Mouse (Mus musculus) limb, embryonic 12.5 days (tissue): ENCODE measurements around the gene Dclre1b. TPM values are rescaled to one million over a fixed set of nuclear protein-coding genes. Genes with fewer than 3 reads are reported as not detected.
"Not testable (repeated sequence)": the region's sequence is repeated elsewhere in the genome, so short reads cannot be mapped to it uniquely, and the experiment has no call there.

ENCODE experiments used
- ATAC-seq: fragments of 200-750 bp; cut with Nextera tagmentation; 2 replicates; pipeline ENCODE4 v1.8.0; 2017; ENCODE audit warnings: low read depth, moderate TSS enrichment; ENCODE audit not compliant: insufficient number of reproducible peaks, insufficient read depth, low FRiP score, low TSS enrichment
- H3K27ac ChIP-seq: fragments of 300-500 bp; sonication (generic); 2 replicates; pipeline ENCODE4 v1.5.1; 2016; ENCODE audit warnings: mild to moderate bottlenecking, moderate library complexity
- H3K27me3 ChIP-seq: fragments of 300-500 bp; sonication (generic); 2 replicates; pipeline ENCODE4 v1.6.1; 2016; ENCODE audit warnings: mild to moderate bottlenecking, moderate library complexity
- H3K36me3 ChIP-seq: fragments of 300-500 bp; sonication (generic); 2 replicates; pipeline ENCODE4 v1.6.1; 2016; ENCODE audit warnings: mild to moderate bottlenecking, moderate library complexity
- H3K4me1 ChIP-seq: fragments of 300-500 bp; sonication (generic); replicated peaks from 2 replicates; pipeline ENCODE4 v1.6.1; 2016
- H3K4me2 ChIP-seq: fragments of 300-500 bp; sonication (generic); 2 replicates; pipeline ENCODE4 v1.6.1; 2016; ENCODE audit warnings: mild to moderate bottlenecking, moderate library complexity
- H3K4me3 ChIP-seq: fragments of 300-500 bp; sonication (generic); replicated peaks from 2 replicates; pipeline ENCODE4 v1.5.1; 2016; ENCODE audit warnings: mild to moderate bottlenecking
- H3K9ac ChIP-seq: fragments of 300-500 bp; sonication (generic); replicated peaks from 2 replicates; pipeline ENCODE4 v1.6.1; 2016; ENCODE audit warnings: mild to moderate bottlenecking, moderate library complexity
- H3K9me3 ChIP-seq: fragments of 300-500 bp; sonication (generic); 2 replicates; pipeline ENCODE4 v1.6.1; 2016; ENCODE audit warnings: mild to moderate bottlenecking, moderate library complexity
- WGBS: fragments of 180-500 bp; shearing (Covaris S2); methylation state at CpG from one replicate; pipeline ENCODE4 v1.1.7; 2016; 5-methylcytosine and 5-hydroxymethylcytosine counted together
- polyA plus RNA-seq: library from polyadenylated mRNA; unstranded; fragments of >200 nt; fragmentation: Nextera tagmentation; extraction: Ambion mirVana; gene quantifications from 2 replicates; pipeline ENCODE4 v1.2.1, GENCODE M21; 2016

The Dclre1b gene
- polyA plus RNA-seq, 1 experiment from 2014 or later, result 32.5 TPM

- no peak for ATAC-seq
- 90% methylated on average over 6 of the region's 6 CpGs for WGBS
- H3K27me3 ChIP-seq, result no peaks in the 10 kb centered on the region
- H3K4me3 ChIP-seq, result no peak overlapping the region
- no peak overlapping the region for H3K27ac ChIP-seq
- H3K36me3 ChIP-seq, result no peaks in the 10 kb centered on the region
- H3K9ac ChIP-seq, result no peak overlapping the region
- H3K4me1 ChIP-seq, result no peaks in the 10 kb centered on the region
- H3K9me3 ChIP-seq, result peaks cover 6% of the 10 kb centered on the region; the same call in 1 of the 2 replicates
- H3K4me2 ChIP-seq, result no peak overlapping the region
Measured at GRCm38 (mm10) chr3:103839711-103840110, 30.5 kb upstream of the Dclre1b start.

- Histone ChIP-seq H3K27ac (no peak overlapping the region), H3K9me3 (no peaks in the 10 kb centered on the region), H3K4me2 (no peak overlapping the region), H3K4me3 (no peak overlapping the region), H3K27me3 (no peaks in the 10 kb centered on the region), H3K9ac (no peak overlapping the region), H3K36me3 (no peaks in the 10 kb centered on the region), H3K4me1 (no peaks in the 10 kb centered on the region)
- 99% methylated on average over 5 of the region's 5 CpGs for WGBS
- ATAC-seq, result no peak
Measured at GRCm38 (mm10) chr3:103836453-103836852, 27.2 kb upstream of the Dclre1b start.

- 76% methylated on average over 10 of the region's 10 CpGs for WGBS
- no peak for ATAC-seq
- Histone ChIP-seq H3K9me3 (no peaks in the 10 kb centered on the region), H3K27ac (no peak overlapping the region), H3K4me2 (no peak overlapping the region), H3K36me3 (no peaks in the 10 kb centered on the region), H3K27me3 (no peaks in the 10 kb centered on the region), H3K9ac (no peak overlapping the region), H3K4me3 (no peak overlapping the region), H3K4me1 (no peaks in the 10 kb centered on the region)
Measured at GRCm38 (mm10) chr3:103835951-103836310, 26.7 kb upstream of the Dclre1b start.

- WGBS, result 75% methylated on average over 6 of the region's 6 CpGs
- H3K4me1 ChIP-seq, result no peaks in the 10 kb centered on the region
- H3K27me3 ChIP-seq, result no peaks in the 10 kb centered on the region
- H3K4me2 ChIP-seq, result no peak overlapping the region
- no peaks in the 10 kb centered on the region for H3K36me3 ChIP-seq
- ATAC-seq, result no peak
- H3K9ac ChIP-seq, result no peak overlapping the region
- no peaks in the 10 kb centered on the region for H3K9me3 ChIP-seq
- H3K4me3 ChIP-seq, result no peak overlapping the region
- no peak overlapping the region for H3K27ac ChIP-seq
Measured at GRCm38 (mm10) chr3:103835272-103835950, 26.2 kb upstream of the Dclre1b start.

- 86% methylated on average over 2 of the region's 2 CpGs for WGBS
- H3K4me3 ChIP-seq, result no peak overlapping the region
- no peaks in the 10 kb centered on the region for H3K9me3 ChIP-seq
- no peak overlapping the region for H3K9ac ChIP-seq
- H3K27ac ChIP-seq, result no peak overlapping the region
- no peaks in the 10 kb centered on the region for H3K27me3 ChIP-seq
- H3K4me1 ChIP-seq, result no peaks in the 10 kb centered on the region
- ATAC-seq, result no peak
- no peaks in the 10 kb centered on the region for H3K36me3 ChIP-seq
- H3K4me2 ChIP-seq, result no peak overlapping the region
Measured at GRCm38 (mm10) chr3:103834001-103834400, 24.8 kb upstream of the Dclre1b start.

- H3K27ac ChIP-seq, result no peak within 1 kb of the TSS
- no peak within 1 kb of the TSS for H3K4me2 ChIP-seq
- H3K27me3 ChIP-seq, result no peaks in the 10 kb centered on the region
- H3K36me3 ChIP-seq, result no peaks in the 10 kb centered on the region
- no peaks in the 10 kb centered on the region for H3K9me3 ChIP-seq
- no peak within 1 kb of the TSS for H3K9ac ChIP-seq
- ATAC-seq, result no peak
- H3K4me1 ChIP-seq, result no peaks in the 10 kb centered on the region
- no peak within 1 kb of the TSS for H3K4me3 ChIP-seq
Measured at GRCm38 (mm10) chr3:103832426-103832825, 23.2 kb upstream of the Dclre1b start, which contains the start of gene Bcl2l15. Bcl2l15 (plus strand) TSS chr3:103832601.

- no peak for ATAC-seq
- H3K4me3 ChIP-seq, result no peak overlapping the region
- no peaks in the 10 kb centered on the region for H3K27me3 ChIP-seq
- 87% methylated on average over 7 of the region's 7 CpGs for WGBS
- no peak overlapping the region for H3K27ac ChIP-seq
- no peaks in the 10 kb centered on the region for H3K36me3 ChIP-seq
- H3K4me2 ChIP-seq, result no peak overlapping the region
- no peak overlapping the region for H3K9ac ChIP-seq
- no peaks in the 10 kb centered on the region for H3K9me3 ChIP-seq
- no peaks in the 10 kb centered on the region for H3K4me1 ChIP-seq
Measured at GRCm38 (mm10) chr3:103831146-103831545, 21.9 kb upstream of the Dclre1b start.

- not testable (repeated sequence) for H3K9me3 ChIP-seq, H3K4me3 ChIP-seq, H3K4me2 ChIP-seq, H3K27me3 ChIP-seq, ATAC-seq, H3K9ac ChIP-seq, H3K4me1 ChIP-seq, H3K27ac ChIP-seq, H3K36me3 ChIP-seq
- WGBS, result 68% methylated on average over 1 of the region's 1 CpGs
Measured at GRCm38 (mm10) chr3:103830681-103831080, 21.4 kb upstream of the Dclre1b start.

- no peaks in the 10 kb centered on the region for H3K27me3 ChIP-seq
- WGBS, result 86% methylated on average over 3 of the region's 3 CpGs
- no peak overlapping the region for H3K4me2 ChIP-seq
- no peak overlapping the region for H3K27ac ChIP-seq
- H3K36me3 ChIP-seq, result no peaks in the 10 kb centered on the region
- H3K9ac ChIP-seq, result no peak overlapping the region
- H3K9me3 ChIP-seq, result no peaks in the 10 kb centered on the region
- no peak overlapping the region for H3K4me3 ChIP-seq
- no peak for ATAC-seq
- H3K4me1 ChIP-seq, result no peaks in the 10 kb centered on the region
Measured at GRCm38 (mm10) chr3:103829036-103829435, 19.8 kb upstream of the Dclre1b start.

GRCm38 (mm10) chr3:103827548-103827947, 18.3 kb upstream of the Dclre1b start:
- H3K9me3 ChIP-seq, result no peaks in the 10 kb centered on the region
- H3K9ac ChIP-seq, result no peak overlapping the region
- no peak overlapping the region for H3K27ac ChIP-seq
- H3K27me3 ChIP-seq, result no peaks in the 10 kb centered on the region
- H3K4me2 ChIP-seq, result no peak overlapping the region
- ATAC-seq, result no peak
- H3K36me3 ChIP-seq, result peaks cover 11% of the 10 kb centered on the region
- H3K4me3 ChIP-seq, result no peak overlapping the region
- no peaks in the 10 kb centered on the region for H3K4me1 ChIP-seq

- Histone ChIP-seq H3K4me1 (peaks cover 15% of the 10 kb centered on the region), H3K27me3 (no peaks in the 10 kb centered on the region), H3K9me3 (no peaks in the 10 kb centered on the region), H3K4me3 (no peak overlapping the region), H3K9ac (no peak overlapping the region), H3K36me3 (peaks cover 47% of the 10 kb centered on the region), H3K4me2 (no peak overlapping the region), H3K27ac (no peak overlapping the region)
- no peak for ATAC-seq
- WGBS, result 91% methylated on average over 6 of the region's 6 CpGs
Measured at GRCm38 (mm10) chr3:103810967-103811366, 1.7 kb upstream of the Dclre1b start.

GRCm38 (mm10) chr3:103809799-103810150, 531 bp upstream of the Dclre1b start:
- H3K27me3 ChIP-seq, result no peaks in the 10 kb centered on the region
- WGBS, result 2% methylated on average over 14 of the region's 14 CpGs
- H3K36me3 ChIP-seq, result peaks cover 43% of the 10 kb centered on the region
- no peaks in the 10 kb centered on the region for H3K9me3 ChIP-seq
- peak overlapping the region; percentile 87 for H3K27ac ChIP-seq
- ATAC-seq, result peak; percentile 60
- H3K4me2 ChIP-seq, result peak overlapping the region; percentile 78
- peak overlapping the region; percentile 80 for H3K4me3 ChIP-seq
- H3K4me1 ChIP-seq, result peaks cover 15% of the 10 kb centered on the region
- H3K9ac ChIP-seq, result peak overlapping the region; percentile 88
